Mouse (Mus musculus): ENCODE results near the gene Prg2.

Prg2 gene

DNA sequence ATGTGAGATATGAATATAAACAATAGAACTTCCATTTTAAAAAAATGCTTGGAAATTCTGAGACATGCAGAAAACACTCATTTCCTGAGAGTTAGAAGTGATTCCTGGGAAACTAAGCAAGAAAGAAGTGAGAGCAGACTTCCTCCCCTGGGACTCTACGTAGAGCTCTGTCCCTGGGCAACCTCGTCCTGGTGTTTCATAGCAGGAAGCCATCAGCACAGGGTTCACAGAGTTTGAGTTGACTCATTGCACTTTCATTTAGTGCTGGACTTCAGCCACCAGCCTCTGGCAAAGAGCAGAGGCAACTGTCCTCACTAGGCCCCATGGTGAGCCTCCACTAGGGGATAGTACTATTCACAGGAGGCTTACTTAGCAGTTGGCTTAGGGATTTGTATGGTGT is 19.0 kb upstream of the Prg2 start:
- no peak for DNase-seq (ENCODE audit: extremely low spot score, low read depth, low spot score)

GRCm38 (mm10) chr2:84961901-84962300 is 18.4 kb upstream of the Prg2 start:
- no peak for DNase-seq (ENCODE audit: extremely low spot score, low read depth, low spot score)

- DNase-seq (ENCODE audit: extremely low spot score, low read depth, low spot score), result no peak
Measured at GRCm38 (mm10) chr2:84962906-84963507, 17.3 kb upstream of the Prg2 start.

- DNase-seq (ENCODE audit: extremely low spot score, low read depth, low spot score), result no peak
Measured at GRCm38 (mm10) chr2:84964111-84964801, 16.0 kb upstream of the Prg2 start.

DNA sequence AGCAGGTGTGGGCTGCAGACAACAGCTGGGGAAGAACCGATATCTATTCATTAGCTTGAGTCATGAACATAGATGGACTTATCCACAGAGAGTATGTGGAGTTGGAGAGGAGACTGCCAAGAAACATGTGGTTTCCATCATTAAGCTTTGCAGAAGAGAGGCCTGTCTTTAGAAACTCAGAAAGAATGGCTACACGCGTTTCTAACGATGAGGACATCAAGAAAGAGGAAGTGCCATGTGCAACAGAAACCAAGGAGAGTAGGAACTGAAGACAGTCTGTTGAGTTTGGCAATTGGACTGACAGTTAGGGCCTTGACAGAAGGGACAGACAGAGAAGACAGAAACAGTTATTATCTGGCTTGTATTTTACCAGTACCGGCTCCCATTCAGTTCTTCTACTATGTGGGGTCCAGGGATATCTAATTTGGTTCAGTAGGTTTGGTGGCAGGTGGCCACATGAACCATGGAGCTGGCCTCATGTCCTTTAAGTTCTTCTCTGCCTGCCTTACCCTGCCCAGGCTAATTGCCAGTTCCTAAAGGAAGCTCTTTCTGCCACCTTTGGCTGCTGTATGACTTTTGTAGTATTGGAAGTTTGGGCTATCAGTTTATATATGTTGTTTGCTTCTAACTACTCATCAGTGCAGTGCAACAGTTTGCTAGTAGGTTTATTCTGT is 12.8 kb upstream of the Prg2 start:
- no peak for DNase-seq (ENCODE audit: extremely low spot score, low read depth, low spot score)

DNA sequence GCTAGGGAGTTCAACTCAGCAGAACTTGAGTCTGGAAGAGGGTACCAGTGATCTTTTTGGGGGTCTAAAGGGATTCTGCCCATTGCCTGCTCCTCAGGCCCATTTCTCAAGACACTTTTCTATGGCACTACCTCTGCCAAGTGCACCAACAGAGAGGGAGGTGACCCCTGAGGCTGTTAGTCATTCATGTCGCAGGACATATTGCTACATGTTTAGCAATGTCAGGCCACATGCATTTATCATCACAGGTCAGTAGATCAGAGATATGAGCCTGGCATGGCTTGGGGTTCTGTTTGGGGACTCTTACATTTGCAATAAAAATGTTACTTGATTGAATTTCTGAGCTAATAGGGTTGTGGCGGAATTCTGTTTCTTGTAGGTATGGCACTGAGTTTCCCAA is 4.7 kb upstream of the Prg2 start:
- DNase-seq (ENCODE audit: extremely low spot score, low read depth, low spot score), result no peak

- no peak for DNase-seq (ENCODE audit: extremely low spot score, low read depth, low spot score)
Measured at GRCm38 (mm10) chr2:84987930-84988329, 7.7 kb downstream of the Prg2 start, which contains the start of gene Prg3. Prg3 (plus strand) TSS chr2:84988215.

GRCm38 (mm10) chr2:84996376-84996775 is 16.1 kb downstream of the Prg2 start:
- no peak for DNase-seq (ENCODE audit: extremely low spot score, low read depth, low spot score)

- no peak for DNase-seq (ENCODE audit: extremely low spot score, low read depth, low spot score)
Measured at GRCm38 (mm10) chr2:84999486-85000181, 19.4 kb downstream of the Prg2 start.

DNA sequence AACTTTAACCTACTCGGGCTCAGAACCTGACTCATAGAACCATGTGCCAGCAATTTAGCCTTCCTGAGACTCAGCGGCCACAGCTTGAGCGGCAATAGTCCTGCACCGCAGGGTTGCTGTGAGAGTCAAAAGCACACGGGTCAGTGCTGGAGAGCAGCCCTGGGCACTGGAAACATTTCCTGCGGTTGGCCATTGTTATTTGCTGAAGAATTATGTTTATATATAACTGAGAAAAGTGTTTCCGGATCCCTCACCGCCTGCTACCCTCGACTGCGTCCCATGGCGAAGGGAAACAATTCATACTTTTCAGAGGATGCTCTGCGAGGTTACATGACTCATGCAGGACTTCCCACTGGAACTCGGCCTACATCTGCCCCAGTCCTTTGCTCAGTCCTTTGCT is 21.2 kb downstream of the Prg2 start:
- no peak for DNase-seq (ENCODE audit: extremely low spot score, low read depth, low spot score)

DNA sequence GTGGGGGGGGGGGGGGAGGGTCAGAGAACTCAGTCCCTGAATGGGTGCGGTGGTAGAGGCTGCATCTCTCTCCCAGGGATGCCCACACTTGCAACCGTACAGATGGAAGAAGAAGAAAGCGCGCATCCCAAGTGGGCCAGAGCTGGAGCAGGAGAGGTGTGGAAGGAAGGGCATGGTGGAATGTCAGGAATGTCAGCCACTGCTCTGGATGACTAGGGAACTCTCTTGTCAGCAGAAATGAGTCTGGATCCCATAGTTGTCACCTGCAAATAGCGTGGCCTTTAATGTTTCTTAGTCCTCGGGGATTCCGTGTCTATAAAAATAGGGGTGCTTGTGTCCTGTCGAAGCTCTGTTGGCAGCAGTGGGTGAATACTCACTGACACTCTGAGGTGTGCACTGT is 22.3 kb downstream of the Prg2 start:
- DNase-seq (ENCODE audit: extremely low spot score, low read depth, low spot score), result no peak

GRCm38 (mm10) chr2:85004341-85004740 is 24.1 kb downstream of the Prg2 start:
- DNase-seq (ENCODE audit: extremely low spot score, low read depth, low spot score), result no peak

GRCm38 (mm10) chr2:85006600-85006999 is 26.3 kb downstream of the Prg2 start:
- DNase-seq (ENCODE audit: extremely low spot score, low read depth, low spot score), result no peak

DNA sequence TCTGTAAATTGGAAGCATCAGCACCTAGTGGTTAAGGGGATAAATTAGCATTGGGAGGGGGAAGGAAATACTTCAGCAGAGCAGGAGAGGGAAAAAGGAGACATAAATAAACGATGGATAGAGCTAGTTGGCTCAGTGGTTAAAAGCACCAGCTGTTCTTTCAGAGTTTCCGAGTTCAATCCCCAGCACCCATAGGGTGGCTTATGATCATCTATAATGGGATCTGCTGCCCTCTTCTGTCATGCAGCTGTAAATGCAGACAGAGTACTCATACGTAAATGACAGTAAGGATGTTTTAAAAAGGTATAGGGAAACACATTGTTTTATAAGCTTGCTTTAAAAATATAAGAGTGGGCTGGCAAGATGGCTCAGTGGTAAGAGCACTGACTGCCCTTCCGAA is 27.5 kb downstream of the Prg2 start:
- no peak for DNase-seq (ENCODE audit: extremely low spot score, low read depth, low spot score)

DNA sequence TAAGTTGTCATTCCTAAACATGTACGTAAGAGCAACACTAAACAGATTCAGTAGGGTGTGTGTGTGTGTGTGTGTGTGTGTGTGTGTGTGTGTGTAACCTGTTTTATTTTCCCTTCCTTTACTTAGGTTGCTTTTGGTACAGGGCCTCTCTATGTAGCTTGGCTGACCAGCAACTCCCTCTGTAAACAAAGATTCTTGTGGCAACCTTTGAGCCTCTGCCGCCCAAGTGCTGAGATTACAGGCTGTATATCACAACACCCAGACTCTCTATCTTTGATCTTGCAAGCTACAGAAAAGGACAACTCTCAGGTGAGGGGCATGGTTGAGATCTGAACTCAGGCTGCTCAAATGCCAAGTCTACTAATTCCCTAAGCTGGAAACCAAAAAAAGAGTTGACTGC is 29.0 kb downstream of the Prg2 start:
- no peak for DNase-seq (ENCODE audit: extremely low spot score, low read depth, low spot score)

GRCm38 (mm10) chr2:85011906-85012604 is 31.8 kb downstream of the Prg2 start:
- DNase-seq (ENCODE audit: extremely low spot score, low read depth, low spot score), result no peak

DNA sequence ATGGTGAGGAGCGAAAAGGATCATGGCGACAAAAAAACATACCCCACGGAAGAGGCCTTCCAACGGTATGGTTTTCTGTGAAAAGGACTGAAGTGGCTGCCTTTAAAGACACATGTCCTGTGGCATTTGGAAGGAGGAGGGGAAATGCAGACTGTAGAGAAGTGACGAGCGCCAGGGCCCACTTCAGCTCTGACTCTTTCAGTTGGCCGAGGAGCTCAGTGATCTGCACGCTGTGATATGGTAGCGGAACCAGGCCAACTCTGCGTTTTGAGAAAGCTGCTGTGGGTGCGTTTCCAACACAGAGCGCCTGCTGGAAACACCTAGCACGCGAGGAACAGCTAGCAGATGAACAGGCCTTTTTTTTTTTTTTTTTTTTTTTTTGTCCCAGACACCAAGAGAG is 32.4 kb downstream of the Prg2 start:
- no peak for DNase-seq (ENCODE audit: extremely low spot score, low read depth, low spot score)

GRCm38 (mm10) chr2:85013826-85014587 is 33.7 kb downstream of the Prg2 start:
- DNase-seq (ENCODE audit: extremely low spot score, low read depth, low spot score), result no peak

DNA sequence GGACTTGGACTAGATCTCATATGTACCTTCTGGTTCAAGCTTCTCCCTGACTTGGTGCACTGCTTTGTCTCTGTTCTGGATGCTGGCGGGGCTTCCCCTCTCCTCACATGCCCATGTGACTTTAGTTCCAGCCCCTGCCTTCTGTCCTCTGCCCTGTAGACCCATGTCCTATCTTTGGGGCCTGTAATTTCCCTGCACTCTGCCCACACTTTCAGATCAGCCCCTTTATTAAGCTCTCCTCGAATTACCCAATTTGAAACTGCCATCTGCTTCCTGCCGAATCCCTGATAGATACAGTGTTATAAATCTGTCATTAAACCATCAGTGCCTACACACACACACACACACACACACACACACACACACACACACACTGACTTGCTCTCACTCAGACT is 34.3 kb downstream of the Prg2 start:
- DNase-seq (ENCODE audit: extremely low spot score, low read depth, low spot score), result no peak

- DNase-seq (ENCODE audit: extremely low spot score, low read depth, low spot score), result no peak
Measured at GRCm38 (mm10) chr2:85022043-85022442, 41.8 kb downstream of the Prg2 start.

Data from hindlimb bud, embryonic 11.5 days (tissue).